Mouse (Mus musculus): ENCODE data around the gene Faim2. TPM values are rescaled to one million over a fixed set of nuclear protein-coding genes. Genes with fewer than 3 reads are reported as not detected.

Faim2 gene
- polyA plus RNA-seq, 1 experiment from 2014 or later: 0.28 TPM

GRCm38 (mm10) chr15:99505324-99506095, 22.5 kb downstream of the Faim2 start:
- Histone ChIP-seq H3K4me3 (no peak overlapping the region), H3K27me3 (peaks cover 38% of the 10 kb centered on the region; the same call in 1 of the 2 replicates), H3K9me3 (replicated peaks) (no peaks in the 10 kb centered on the region), H3K9ac (no peak overlapping the region), H3K4me1 (replicated peaks) (peaks cover 31% of the 10 kb centered on the region), H3K36me3 (no peaks in the 10 kb centered on the region), H3K4me2 (no peak overlapping the region), H3K27ac (0 out of 2 replicates have a peak overlapping the region, but pooled peaks have one; percentile 24)
- WGBS: 54% methylated on average over 15 of the region's 15 CpGs
- no peak for ATAC-seq (replicated peaks; ENCODE audit: insufficient number of reproducible peaks, insufficient read depth, low FRiP score, low read depth)

GRCm38 (mm10) chr15:99503256-99503655, 24.7 kb downstream of the Faim2 start:
- H3K4me2 ChIP-seq: no peak overlapping the region
- H3K9ac ChIP-seq: no peak overlapping the region
- no peak overlapping the region for H3K4me3 ChIP-seq
- peaks cover 35% of the 10 kb centered on the region for H3K27me3 ChIP-seq
- no peaks in the 10 kb centered on the region for H3K36me3 ChIP-seq
- 60% methylated on average over 5 of the region's 5 CpGs for WGBS
- ATAC-seq (replicated peaks; ENCODE audit: insufficient number of reproducible peaks, insufficient read depth, low FRiP score, low read depth): no peak
- no peaks in the 10 kb centered on the region for H3K9me3 ChIP-seq (replicated peaks)
- H3K27ac ChIP-seq: 0 out of 2 replicates have a peak overlapping the region, but pooled peaks have one; percentile 5
- H3K4me1 ChIP-seq (replicated peaks): peaks cover 53% of the 10 kb centered on the region

GRCm38 (mm10) chr15:99502311-99502831, 25.6 kb downstream of the Faim2 start:
- no peak for ATAC-seq (replicated peaks; ENCODE audit: insufficient number of reproducible peaks, insufficient read depth, low FRiP score, low read depth)
- no peak overlapping the region for H3K4me2 ChIP-seq
- peak overlapping the region; percentile 42 for H3K27ac ChIP-seq
- H3K4me1 ChIP-seq (replicated peaks): peaks cover 62% of the 10 kb centered on the region
- H3K4me3 ChIP-seq: no peak overlapping the region
- H3K9me3 ChIP-seq (replicated peaks): no peaks in the 10 kb centered on the region
- no peaks in the 10 kb centered on the region for H3K36me3 ChIP-seq
- no peak overlapping the region for H3K9ac ChIP-seq
- 56% methylated on average over 12 of the region's 12 CpGs for WGBS
- peaks cover 35% of the 10 kb centered on the region for H3K27me3 ChIP-seq

GRCm38 (mm10) chr15:99501292-99502260, 26.4 kb downstream of the Faim2 start:
- 74% methylated on average over 20 of the region's 20 CpGs for WGBS
- H3K4me1 ChIP-seq (replicated peaks): peaks cover 64% of the 10 kb centered on the region
- H3K9me3 ChIP-seq (replicated peaks): no peaks in the 10 kb centered on the region
- no peak overlapping the region for H3K4me2 ChIP-seq
- peak overlapping the region; percentile 42; the same call in 1 of the 2 replicates for H3K27ac ChIP-seq
- H3K4me3 ChIP-seq: no peak overlapping the region
- H3K36me3 ChIP-seq: no peaks in the 10 kb centered on the region
- H3K9ac ChIP-seq: no peak overlapping the region; the same call in 1 of the 2 replicates
- ATAC-seq (replicated peaks; ENCODE audit: insufficient number of reproducible peaks, insufficient read depth, low FRiP score, low read depth): no peak
- peaks cover 32% of the 10 kb centered on the region for H3K27me3 ChIP-seq

- peaks cover 54% of the 10 kb centered on the region for H3K4me1 ChIP-seq (replicated peaks)
- no peak overlapping the region for H3K4me3 ChIP-seq
- H3K9me3 ChIP-seq (replicated peaks): no peaks in the 10 kb centered on the region
- 16% methylated on average over 5 of the region's 5 CpGs for WGBS
- no peak overlapping the region for H3K27ac ChIP-seq
- H3K9ac ChIP-seq: no peak overlapping the region
- no peak for ATAC-seq (replicated peaks; ENCODE audit: insufficient number of reproducible peaks, insufficient read depth, low FRiP score, low read depth)
- H3K4me2 ChIP-seq: no peak overlapping the region
- H3K36me3 ChIP-seq: no peaks in the 10 kb centered on the region
- peaks cover 28% of the 10 kb centered on the region for H3K27me3 ChIP-seq
Observed at GRCm38 (mm10) chr15:99500320-99500719, 27.6 kb downstream of the Faim2 start.

GRCm38 (mm10) chr15:99499726-99500125, 28.2 kb downstream of the Faim2 start:
- H3K9ac ChIP-seq: no peak overlapping the region
- ATAC-seq (replicated peaks; ENCODE audit: insufficient number of reproducible peaks, insufficient read depth, low FRiP score, low read depth): no peak
- peaks cover 49% of the 10 kb centered on the region for H3K4me1 ChIP-seq (replicated peaks)
- no peaks in the 10 kb centered on the region for H3K9me3 ChIP-seq (replicated peaks)
- H3K4me3 ChIP-seq: no peak overlapping the region
- H3K27me3 ChIP-seq: peaks cover 29% of the 10 kb centered on the region
- H3K36me3 ChIP-seq: no peaks in the 10 kb centered on the region
- H3K4me2 ChIP-seq: 0 out of 2 replicates have a peak overlapping the region, but pooled peaks have one; percentile 17
- WGBS: 26% methylated on average over 6 of the region's 6 CpGs
- no peak overlapping the region for H3K27ac ChIP-seq

- 5% methylated on average over 4 of the region's 4 CpGs for WGBS
- Histone ChIP-seq H3K27me3 (peaks cover 36% of the 10 kb centered on the region), H3K4me2 (no peak overlapping the region), H3K9ac (no peak overlapping the region), H3K9me3 (replicated peaks) (no peaks in the 10 kb centered on the region), H3K36me3 (no peaks in the 10 kb centered on the region), H3K4me3 (no peak overlapping the region), H3K27ac (peak overlapping the region; percentile 67), H3K4me1 (replicated peaks) (peaks cover 49% of the 10 kb centered on the region)
- peak; percentile 58; the same call in 1 of the 2 replicates for ATAC-seq (replicated peaks; ENCODE audit: insufficient number of reproducible peaks, insufficient read depth, low FRiP score, low read depth)
Observed at GRCm38 (mm10) chr15:99498781-99499180, 29.2 kb downstream of the Faim2 start.

- H3K36me3 ChIP-seq: no peaks in the 10 kb centered on the region
- peak overlapping the region; percentile 67 for H3K27ac ChIP-seq
- H3K9me3 ChIP-seq (replicated peaks): no peaks in the 10 kb centered on the region
- H3K4me2 ChIP-seq: 0 out of 2 replicates have a peak overlapping the region, but pooled peaks have one; percentile 38
- peaks cover 37% of the 10 kb centered on the region for H3K27me3 ChIP-seq
- no peak overlapping the region for H3K4me3 ChIP-seq
- H3K9ac ChIP-seq: peak overlapping the region; percentile 9; the same call in 1 of the 2 replicates
- WGBS: 43% methylated on average over 4 of the region's 4 CpGs
- no peak for ATAC-seq (replicated peaks; ENCODE audit: insufficient number of reproducible peaks, insufficient read depth, low FRiP score, low read depth)
- peaks cover 49% of the 10 kb centered on the region for H3K4me1 ChIP-seq (replicated peaks)
Observed at GRCm38 (mm10) chr15:99498356-99498755, 29.6 kb downstream of the Faim2 start.

GRCm38 (mm10) chr15:99497527-99498242, 30.3 kb downstream of the Faim2 start:
- Histone ChIP-seq H3K9ac (peak overlapping the region; percentile 9; the same call in 1 of the 2 replicates), H3K4me2 (peak overlapping the region; percentile 38), H3K4me1 (replicated peaks) (peaks cover 49% of the 10 kb centered on the region), H3K9me3 (replicated peaks) (no peaks in the 10 kb centered on the region), H3K36me3 (no peaks in the 10 kb centered on the region), H3K27me3 (peaks cover 41% of the 10 kb centered on the region), H3K4me3 (no peak overlapping the region), H3K27ac (peak overlapping the region; percentile 67)
- whole genome bisulfite sequencing: 40% methylated on average over 12 of the region's 12 CpGs
- 0 out of 2 replicates have a peak, but pooled peaks have one; percentile 8 for ATAC-seq (replicated peaks; ENCODE audit: insufficient number of reproducible peaks, insufficient read depth, low FRiP score, low read depth)

- H3K27me3 ChIP-seq: peaks cover 42% of the 10 kb centered on the region
- H3K27ac ChIP-seq: peak overlapping the region; percentile 67
- H3K9ac ChIP-seq: no peak overlapping the region
- peak overlapping the region; percentile 38; the same call in 1 of the 2 replicates for H3K4me2 ChIP-seq
- H3K4me3 ChIP-seq: no peak overlapping the region
- no peaks in the 10 kb centered on the region for H3K9me3 ChIP-seq (replicated peaks)
- WGBS: 11% methylated on average over 4 of the region's 4 CpGs
- no peaks in the 10 kb centered on the region for H3K36me3 ChIP-seq
- H3K4me1 ChIP-seq (replicated peaks): peaks cover 47% of the 10 kb centered on the region
- ATAC-seq (replicated peaks; ENCODE audit: insufficient number of reproducible peaks, insufficient read depth, low FRiP score, low read depth): no peak
Observed at GRCm38 (mm10) chr15:99497061-99497460, 30.9 kb downstream of the Faim2 start.
